Mouse (Mus musculus) stomach, embryonic 16.5 days (tissue): ENCODE data around the gene Ntm. TPM values are rescaled to one million over a fixed set of nuclear protein-coding genes. Genes with fewer than 3 reads are reported as not detected.
A peak's percentile ranks its signal among the peaks of the same experiment; 100 is the strongest.

Source experiments
- ATAC-seq: fragments of 200-750 bp; cut with Nextera tagmentation; 2 replicates; pipeline ENCODE4 v1.8.0; 2017; ENCODE audit warnings: moderate number of reproducible peaks, moderate TSS enrichment; ENCODE audit not compliant: insufficient read depth, low FRiP score
- H3K27ac ChIP-seq: fragments of 300-500 bp; sonication (generic); 2 replicates; pipeline ENCODE4 v1.5.1; 2014; ENCODE audit warnings: low read length
- H3K27me3 ChIP-seq: fragments of 300-500 bp; sonication (generic); 2 replicates; pipeline ENCODE4 v1.6.1; 2014; ENCODE audit warnings: low read length, control low read depth, mixed read lengths; ENCODE audit not compliant: control insufficient read depth, insufficient read depth
- H3K36me3 ChIP-seq: fragments of 300-500 bp; sonication (generic); 2 replicates; pipeline ENCODE4 v1.6.1; 2014; ENCODE audit warnings: low read length; ENCODE audit not compliant: control insufficient read depth, insufficient read depth
- H3K4me1 ChIP-seq: fragments of 300-500 bp; sonication (generic); 2 replicates; pipeline ENCODE4 v1.6.1; 2014; ENCODE audit warnings: low read length, control low read depth, mixed read lengths; ENCODE audit not compliant: control insufficient read depth, insufficient read depth
- H3K4me2 ChIP-seq: fragments of 300-500 bp; sonication (generic); 2 replicates; pipeline ENCODE4 v1.6.1; 2014; ENCODE audit warnings: low read depth, low read length, mixed read lengths
- H3K4me3 ChIP-seq: fragments of 300-500 bp; sonication (generic); replicated peaks from 2 replicates; pipeline ENCODE4 v1.5.1; 2014; ENCODE audit warnings: mild to moderate bottlenecking, low read length
- H3K9ac ChIP-seq: fragments of 300-500 bp; sonication (generic); 2 replicates; pipeline ENCODE4 v1.6.1; 2014; ENCODE audit warnings: low read length
- H3K9me3 ChIP-seq: fragments of 300-500 bp; sonication (generic); replicated peaks from 2 replicates; pipeline ENCODE4 v1.6.1; 2016; ENCODE audit warnings: low read length, control low read depth; ENCODE audit not compliant: control insufficient read depth
- WGBS: fragments of 180-500 bp; shearing (Covaris S2); extraction: QIAGEN DNeasy Blood & Tissue Kit; methylation state at CpG from one replicate; pipeline ENCODE4 v1.1.7; 2014; 5-methylcytosine and 5-hydroxymethylcytosine counted together
- polyA plus RNA-seq: library from polyadenylated mRNA; unstranded; fragments of >200 nt; fragmentation: Nextera tagmentation; extraction: Ambion mirVana; gene quantifications from 2 replicates; pipeline ENCODE4 v1.2.1, GENCODE M21; 2015

Gene Ntm
- polyA plus RNA-seq, 1 experiment from 2014 or later, result 15.0 TPM

DNA sequence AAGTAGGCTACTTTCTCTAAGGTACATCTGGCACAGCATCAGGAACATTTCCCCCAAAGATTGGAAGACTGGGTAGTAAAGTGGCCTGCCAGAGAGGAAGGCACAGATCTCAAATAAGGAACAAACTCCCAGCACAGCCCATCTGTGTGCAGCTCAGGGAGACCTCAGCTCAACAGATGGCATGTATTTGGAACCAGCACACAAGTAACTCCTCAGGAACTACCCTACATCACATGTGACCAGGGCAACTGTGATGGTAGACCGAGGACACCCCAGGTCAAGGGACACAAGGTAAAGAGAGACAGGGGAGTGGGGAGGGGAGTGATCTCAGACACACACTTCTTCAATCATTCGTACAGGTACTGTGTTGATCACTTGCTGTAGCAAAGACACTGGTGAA is 556.0 kb downstream of the Ntm start:
- H3K27ac ChIP-seq, result no peak overlapping the region
- ATAC-seq, result no peak
- H3K36me3 ChIP-seq, result no peaks in the 10 kb centered on the region

DNA sequence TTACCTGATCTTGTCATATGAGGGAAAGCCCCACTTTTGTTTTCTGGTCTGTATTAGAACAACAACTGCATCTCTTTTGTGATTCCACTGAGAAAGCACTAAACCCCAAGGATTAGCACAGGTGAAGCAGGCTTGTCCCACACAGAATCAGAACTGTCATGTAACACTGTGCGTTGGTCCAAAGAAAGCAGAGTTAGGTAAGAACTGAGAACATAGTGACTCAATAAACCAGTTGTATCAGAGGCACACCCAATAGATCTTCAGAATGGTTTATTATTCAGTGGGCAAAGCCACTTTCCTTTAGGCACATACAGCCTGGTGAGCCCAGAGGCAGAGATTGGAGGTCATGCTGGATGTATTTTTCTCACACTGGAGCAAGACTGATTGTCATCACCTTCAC is 556.9 kb downstream of the Ntm start:
- H3K27me3 ChIP-seq, result peaks cover 7% of the 10 kb centered on the region; the same call in 1 of the 2 replicates
- H3K9me3 ChIP-seq, result no peaks in the 10 kb centered on the region
- WGBS, result 82% methylated on average over 1 of the region's 1 CpGs
- ATAC-seq, result no peak
- H3K36me3 ChIP-seq, result no peaks in the 10 kb centered on the region
- no peak overlapping the region for H3K27ac ChIP-seq
- H3K4me3 ChIP-seq, result no peak overlapping the region
- peaks cover under 1% of the 10 kb centered on the region; the same call in 1 of the 2 replicates for H3K4me1 ChIP-seq
- H3K4me2 ChIP-seq, result no peak overlapping the region
- no peak overlapping the region for H3K9ac ChIP-seq

More for the DNA sequence above, 556.0 kb downstream of the Ntm start:
- no peak overlapping the region for H3K4me2 ChIP-seq
- H3K27me3 ChIP-seq, result peaks cover 9% of the 10 kb centered on the region; the same call in 1 of the 2 replicates
- no peak overlapping the region for H3K9ac ChIP-seq
- H3K4me3 ChIP-seq, result no peak overlapping the region
- H3K9me3 ChIP-seq, result no peaks in the 10 kb centered on the region
- 91% methylated on average over 2 of the region's 2 CpGs for WGBS
- peaks cover 3% of the 10 kb centered on the region; the same call in 1 of the 2 replicates for H3K4me1 ChIP-seq

DNA sequence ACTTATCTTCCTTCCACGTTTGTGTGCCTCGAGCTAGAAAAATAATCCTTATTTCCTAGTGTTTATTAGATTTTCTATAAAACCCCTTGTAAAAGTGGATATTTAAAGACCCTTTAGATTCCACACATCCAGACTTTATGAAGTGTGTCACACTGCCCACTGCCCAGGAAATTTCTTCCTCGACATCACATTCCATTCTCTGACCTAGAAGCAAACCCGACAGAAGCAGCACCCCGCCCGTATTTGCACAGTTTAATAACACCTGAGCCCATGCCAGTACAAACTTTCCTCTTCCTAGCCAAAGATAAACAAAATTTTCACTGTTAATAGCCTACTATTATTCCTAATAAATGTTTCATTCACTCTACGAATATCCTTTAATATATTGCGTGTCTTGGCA is 562.8 kb downstream of the Ntm start:
- Histone ChIP-seq H3K4me1 (no peaks in the 10 kb centered on the region), H3K4me2 (no peak overlapping the region), H3K9ac (no peak overlapping the region), H3K27me3 (no peaks in the 10 kb centered on the region), H3K27ac (no peak overlapping the region), H3K4me3 (no peak overlapping the region), H3K36me3 (no peaks in the 10 kb centered on the region), H3K9me3 (no peaks in the 10 kb centered on the region)
- 43% methylated on average over 8 of the region's 8 CpGs for WGBS
- peak; percentile 13; the same call in 1 of the 2 replicates for ATAC-seq

- Histone ChIP-seq H3K4me1 (no peaks in the 10 kb centered on the region), H3K27ac (no peak overlapping the region), H3K36me3 (no peaks in the 10 kb centered on the region), H3K9me3 (no peaks in the 10 kb centered on the region), H3K4me2 (no peak overlapping the region), H3K27me3 (no peaks in the 10 kb centered on the region), H3K4me3 (no peak overlapping the region), H3K9ac (no peak overlapping the region)
- WGBS, result 73% methylated on average over 5 of the region's 5 CpGs
- ATAC-seq, result no peak
Measured at GRCm38 (mm10) chr9:29396101-29396500, 566.8 kb downstream of the Ntm start.

- Histone ChIP-seq H3K36me3 (no peaks in the 10 kb centered on the region), H3K4me2 (no peak overlapping the region), H3K4me3 (no peak overlapping the region), H3K4me1 (no peaks in the 10 kb centered on the region), H3K27me3 (no peaks in the 10 kb centered on the region), H3K9ac (no peak overlapping the region), H3K27ac (no peak overlapping the region), H3K9me3 (no peaks in the 10 kb centered on the region)
- no peak for ATAC-seq
- whole genome bisulfite sequencing, result 92% methylated on average over 4 of the region's 4 CpGs
Measured at GRCm38 (mm10) chr9:29393136-29393535, 569.8 kb downstream of the Ntm start.

GRCm38 (mm10) chr9:29390796-29391517 is 572.0 kb downstream of the Ntm start:
- no peak overlapping the region for H3K27ac ChIP-seq
- ATAC-seq, result no peak
- H3K9ac ChIP-seq, result no peak overlapping the region
- no peaks in the 10 kb centered on the region for H3K36me3 ChIP-seq
- no peaks in the 10 kb centered on the region for H3K9me3 ChIP-seq
- no peaks in the 10 kb centered on the region for H3K27me3 ChIP-seq
- no peak overlapping the region for H3K4me2 ChIP-seq
- no peaks in the 10 kb centered on the region for H3K4me1 ChIP-seq
- H3K4me3 ChIP-seq, result no peak overlapping the region
- WGBS, result 69% methylated on average over 11 of the region's 11 CpGs

DNA sequence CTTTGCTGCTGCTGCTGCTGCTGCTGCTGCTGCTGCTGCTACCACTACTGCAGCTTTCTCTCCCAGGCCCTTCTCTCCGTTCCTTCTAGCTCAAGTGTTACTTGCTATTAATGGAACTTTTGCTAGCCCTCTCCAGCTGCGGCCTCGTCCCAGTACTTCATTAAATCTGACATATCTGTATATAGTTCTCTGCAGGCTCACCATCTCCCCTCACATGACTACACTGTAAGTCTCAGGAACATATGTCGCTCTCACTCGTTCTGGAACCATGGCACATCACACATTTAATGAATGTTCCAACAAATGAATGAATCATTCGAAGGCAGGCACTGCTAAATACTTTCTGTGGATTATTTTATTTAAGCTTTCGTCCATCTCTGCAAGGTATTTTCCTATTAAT is 573.7 kb downstream of the Ntm start:
- Histone ChIP-seq H3K4me2 (no peak overlapping the region), H3K9me3 (no peaks in the 10 kb centered on the region), H3K27me3 (no peaks in the 10 kb centered on the region), H3K27ac (no peak overlapping the region), H3K36me3 (no peaks in the 10 kb centered on the region), H3K4me1 (no peaks in the 10 kb centered on the region), H3K9ac (no peak overlapping the region), H3K4me3 (no peak overlapping the region)
- ATAC-seq, result no peak
- WGBS, result 70% methylated on average over 7 of the region's 7 CpGs

- no peaks in the 10 kb centered on the region for H3K27me3 ChIP-seq
- no peak overlapping the region for H3K27ac ChIP-seq
- H3K4me3 ChIP-seq, result no peak overlapping the region
- no peak overlapping the region for H3K9ac ChIP-seq
- H3K36me3 ChIP-seq, result no peaks in the 10 kb centered on the region
- no peaks in the 10 kb centered on the region for H3K4me1 ChIP-seq
- H3K4me2 ChIP-seq, result no peak overlapping the region
- 58% methylated on average over 4 of the region's 4 CpGs for WGBS
- no peak for ATAC-seq
- no peaks in the 10 kb centered on the region for H3K9me3 ChIP-seq
Measured at GRCm38 (mm10) chr9:29387136-29387535, 575.8 kb downstream of the Ntm start.

- no peak overlapping the region for H3K4me3 ChIP-seq
- H3K27ac ChIP-seq, result no peak overlapping the region
- peak; percentile 79; the same call in 1 of the 2 replicates for ATAC-seq
- H3K27me3 ChIP-seq, result no peaks in the 10 kb centered on the region
- H3K36me3 ChIP-seq, result no peaks in the 10 kb centered on the region
- H3K9ac ChIP-seq, result no peak overlapping the region
- WGBS, result 40% methylated on average over 12 of the region's 12 CpGs
- no peaks in the 10 kb centered on the region for H3K9me3 ChIP-seq
- H3K4me2 ChIP-seq, result no peak overlapping the region
- peaks cover 6% of the 10 kb centered on the region; the same call in 1 of the 2 replicates for H3K4me1 ChIP-seq
Measured at GRCm38 (mm10) chr9:29377172-29378002, 585.6 kb downstream of the Ntm start.
